Mouse (Mus musculus): ENCODE data around the gene Luc7l2. TPM values are rescaled to one million over a fixed set of nuclear protein-coding genes. Genes with fewer than 3 reads are reported as not detected.
"Not testable (repeated sequence)": the region's sequence is repeated elsewhere in the genome, so short reads cannot be mapped to it uniquely, and the experiment has no call there.

The Luc7l2 gene
- polyA plus RNA-seq, 1 experiment from 2014 or later = 43.1 TPM

- WGBS (ENCODE audit: insufficient replicate concordance) = 3% methylated on average over 41 of the region's 41 CpGs
- peak; percentile 84 for ATAC-seq (replicated peaks; ENCODE audit: insufficient number of reproducible peaks, low FRiP score, low TSS enrichment)
- peak within 1 kb of the TSS; percentile 82 for H3K4me3 ChIP-seq (ENCODE audit: low read depth, low read length)
- H3K27ac ChIP-seq (ENCODE audit: low read depth, low read length) = peak within 1 kb of the TSS; percentile 94
- no peaks in the 10 kb centered on the region for H3K9me3 ChIP-seq (replicated peaks; ENCODE audit: control insufficient read depth, low read length)
- peak within 1 kb of the TSS; percentile 98 for H3K9ac ChIP-seq (ENCODE audit: low read depth, low read length)
- no peaks in the 10 kb centered on the region for H3K36me3 ChIP-seq (ENCODE audit: control insufficient read depth, insufficient read depth, low read length)
- peak within 1 kb of the TSS; percentile 64 for H3K4me2 ChIP-seq
- H3K27me3 ChIP-seq (ENCODE audit: control insufficient read depth, insufficient read depth, low read length) = no peaks in the 10 kb centered on the region
- H3K4me1 ChIP-seq (ENCODE audit: control insufficient read depth, insufficient read depth, low read length) = no peaks in the 10 kb centered on the region
Measured at GRCm38 (mm10) chr6:38533428-38534405, 17.4 kb upstream of the Luc7l2 start, which contains the start of gene Fmc1. Gene Fmc1 (plus strand): TSS chr6:38533502.

DNA sequence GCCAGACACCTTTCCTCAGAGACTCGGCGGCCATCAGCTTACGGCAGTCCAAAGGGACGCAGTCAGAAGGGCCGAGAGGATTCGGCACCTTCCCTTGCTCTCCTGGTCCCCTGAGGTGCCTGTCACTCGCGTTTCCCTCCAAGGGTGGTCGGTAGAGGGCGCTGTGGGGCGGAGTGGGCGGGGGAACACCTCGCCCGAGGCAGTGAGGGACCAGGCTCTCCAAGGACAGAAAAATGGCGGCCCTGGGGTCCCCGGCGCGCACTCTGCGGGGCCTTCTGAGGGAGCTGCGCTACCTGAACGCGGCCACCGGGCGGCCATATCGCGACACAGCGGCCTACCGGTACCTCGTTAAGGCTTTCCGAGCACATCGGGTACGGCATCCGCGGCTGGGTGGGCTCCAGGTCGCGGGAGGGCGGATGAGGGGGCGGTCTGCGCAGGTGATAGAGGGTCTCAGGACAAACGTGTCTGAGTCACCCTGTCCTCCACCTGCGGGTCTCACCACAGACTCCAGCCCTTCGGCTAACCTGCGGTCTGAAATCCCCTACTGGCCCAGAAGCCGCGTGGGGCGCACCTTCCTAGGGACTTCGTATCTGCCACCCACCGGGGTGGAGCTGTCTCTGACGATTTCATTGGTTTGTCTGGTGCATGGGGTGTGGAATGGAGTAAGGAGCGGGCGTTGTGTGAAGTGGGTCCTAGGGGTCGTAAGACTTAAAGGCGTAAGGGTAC is 16.3 kb upstream of the Luc7l2 start:
- Histone ChIP-seq H3K4me1 (ENCODE audit: control insufficient read depth, insufficient read depth, low read length) (no peaks in the 10 kb centered on the region), H3K4me3 (ENCODE audit: low read depth, low read length) (peak overlapping the region; percentile 82), H3K27ac (ENCODE audit: low read depth, low read length) (peak overlapping the region; percentile 94), H3K36me3 (ENCODE audit: control insufficient read depth, insufficient read depth, low read length) (peaks cover 2% of the 10 kb centered on the region; the same call in 1 of the 2 replicates), H3K27me3 (ENCODE audit: control insufficient read depth, insufficient read depth, low read length) (no peaks in the 10 kb centered on the region), H3K4me2 (peak overlapping the region; percentile 62), H3K9me3 (replicated peaks; ENCODE audit: control insufficient read depth, low read length) (no peaks in the 10 kb centered on the region), H3K9ac (ENCODE audit: low read depth, low read length) (peak overlapping the region; percentile 98)
- WGBS (ENCODE audit: insufficient replicate concordance) = under 1% methylated on average over 53 of the region's 53 CpGs
- ATAC-seq (replicated peaks; ENCODE audit: insufficient number of reproducible peaks, low FRiP score, low TSS enrichment) = peak; percentile 79

DNA sequence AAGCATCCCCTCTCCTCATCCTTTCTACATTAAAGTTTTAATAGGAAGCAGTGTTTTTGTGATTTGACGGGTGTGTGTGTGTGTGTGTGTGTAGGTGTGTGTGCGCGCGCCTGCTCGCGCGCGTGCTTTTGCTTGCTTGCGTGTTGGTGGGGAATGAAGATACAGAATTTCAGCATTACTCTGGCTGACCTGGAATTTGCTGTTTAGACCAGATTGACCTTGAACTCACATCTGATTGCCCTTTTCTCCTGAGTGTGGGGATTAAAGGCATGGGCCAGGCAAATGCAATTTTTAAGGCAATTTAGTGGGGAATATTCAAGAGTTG is 15.8 kb upstream of the Luc7l2 start:
- peaks cover 7% of the 10 kb centered on the region for H3K36me3 ChIP-seq (ENCODE audit: control insufficient read depth, insufficient read depth, low read length)
- H3K27me3 ChIP-seq (ENCODE audit: control insufficient read depth, insufficient read depth, low read length) = no peaks in the 10 kb centered on the region
- peak overlapping the region; percentile 62 for H3K4me2 ChIP-seq
- H3K9me3 ChIP-seq (replicated peaks; ENCODE audit: control insufficient read depth, low read length) = no peaks in the 10 kb centered on the region
- 3% methylated on average over 9 of the region's 9 CpGs for WGBS (ENCODE audit: insufficient replicate concordance)
- H3K27ac ChIP-seq (ENCODE audit: low read depth, low read length) = peak overlapping the region; percentile 94
- H3K4me1 ChIP-seq (ENCODE audit: control insufficient read depth, insufficient read depth, low read length) = no peaks in the 10 kb centered on the region
- H3K9ac ChIP-seq (ENCODE audit: low read depth, low read length) = peak overlapping the region; percentile 98
- peak overlapping the region; percentile 82 for H3K4me3 ChIP-seq (ENCODE audit: low read depth, low read length)
- no peak for ATAC-seq (replicated peaks; ENCODE audit: insufficient number of reproducible peaks, low FRiP score, low TSS enrichment)

DNA sequence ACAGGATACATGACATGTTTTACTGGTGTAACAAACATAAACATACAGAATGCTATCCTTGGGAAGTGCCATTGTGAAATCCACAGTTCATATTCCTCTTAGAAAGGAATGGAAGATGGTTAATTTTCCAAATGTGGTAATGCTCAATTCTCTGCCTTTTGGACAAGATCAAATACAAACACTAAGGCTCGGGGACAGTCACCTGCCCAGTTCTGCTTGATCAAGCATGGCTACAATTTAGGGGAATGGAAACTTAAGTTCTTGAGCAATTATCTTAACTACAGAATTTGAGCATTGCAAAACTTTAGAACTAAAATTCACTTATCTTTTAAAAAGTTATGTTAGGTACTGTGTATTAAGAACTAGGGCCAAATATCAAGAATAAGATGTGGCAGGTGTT is 15.3 kb upstream of the Luc7l2 start:
- H3K4me3 ChIP-seq (ENCODE audit: low read depth, low read length) = peak overlapping the region; percentile 82
- H3K4me1 ChIP-seq (ENCODE audit: control insufficient read depth, insufficient read depth, low read length) = no peaks in the 10 kb centered on the region
- H3K4me2 ChIP-seq = peak overlapping the region; percentile 62
- no peak overlapping the region for H3K27ac ChIP-seq (ENCODE audit: low read depth, low read length)
- H3K9ac ChIP-seq (ENCODE audit: low read depth, low read length) = peak overlapping the region; percentile 98; the same call in 1 of the 2 replicates
- peaks cover 8% of the 10 kb centered on the region for H3K36me3 ChIP-seq (ENCODE audit: control insufficient read depth, insufficient read depth, low read length)
- H3K27me3 ChIP-seq (ENCODE audit: control insufficient read depth, insufficient read depth, low read length) = no peaks in the 10 kb centered on the region
- WGBS (ENCODE audit: insufficient replicate concordance) = 81% methylated on average over 1 of the region's 1 CpGs
- ATAC-seq (replicated peaks; ENCODE audit: insufficient number of reproducible peaks, low FRiP score, low TSS enrichment) = no peak
- no peaks in the 10 kb centered on the region for H3K9me3 ChIP-seq (replicated peaks; ENCODE audit: control insufficient read depth, low read length)

- H3K27me3 ChIP-seq (ENCODE audit: control insufficient read depth, insufficient read depth, low read length); H3K9me3 ChIP-seq (replicated peaks; ENCODE audit: control insufficient read depth, low read length); ATAC-seq (replicated peaks; ENCODE audit: insufficient number of reproducible peaks, low FRiP score, low TSS enrichment); H3K4me3 ChIP-seq (ENCODE audit: low read depth, low read length); H3K4me1 ChIP-seq (ENCODE audit: control insufficient read depth, insufficient read depth, low read length); H3K36me3 ChIP-seq (ENCODE audit: control insufficient read depth, insufficient read depth, low read length); H3K27ac ChIP-seq (ENCODE audit: low read depth, low read length); H3K4me2 ChIP-seq; H3K9ac ChIP-seq (ENCODE audit: low read depth, low read length): not testable (repeated sequence)
- WGBS (ENCODE audit: insufficient replicate concordance) = 96% methylated on average over 4 of the region's 5 CpGs
Measured at GRCm38 (mm10) chr6:38544141-38544540, 7.0 kb upstream of the Luc7l2 start.

DNA sequence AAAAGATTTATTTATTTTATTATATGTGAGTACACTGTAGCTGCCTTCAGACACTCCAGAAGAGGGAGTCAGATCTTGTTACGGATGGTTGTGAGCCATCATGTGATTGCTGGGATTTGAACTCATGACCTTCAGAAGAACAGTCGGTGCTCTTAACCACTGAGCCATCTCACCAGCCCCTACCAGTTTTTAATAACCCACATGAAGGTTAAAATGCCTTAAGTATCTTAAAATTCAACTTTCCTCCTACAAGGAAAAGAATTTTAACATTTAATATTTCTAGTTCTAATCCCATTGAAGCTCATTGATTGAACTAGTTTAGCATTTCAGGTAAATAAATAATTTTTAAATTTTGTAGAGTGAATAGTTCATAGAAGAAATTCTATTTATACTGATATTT is 4.1 kb upstream of the Luc7l2 start:
- not testable (repeated sequence) for H3K27ac ChIP-seq (ENCODE audit: low read depth, low read length); H3K36me3 ChIP-seq (ENCODE audit: control insufficient read depth, insufficient read depth, low read length); H3K4me3 ChIP-seq (ENCODE audit: low read depth, low read length); H3K27me3 ChIP-seq (ENCODE audit: control insufficient read depth, insufficient read depth, low read length); H3K9me3 ChIP-seq (replicated peaks; ENCODE audit: control insufficient read depth, low read length); H3K9ac ChIP-seq (ENCODE audit: low read depth, low read length); H3K4me1 ChIP-seq (ENCODE audit: control insufficient read depth, insufficient read depth, low read length); H3K4me2 ChIP-seq; ATAC-seq (replicated peaks; ENCODE audit: insufficient number of reproducible peaks, low FRiP score, low TSS enrichment)
- 87% methylated on average over 2 of the region's 2 CpGs for WGBS (ENCODE audit: insufficient replicate concordance)

DNA sequence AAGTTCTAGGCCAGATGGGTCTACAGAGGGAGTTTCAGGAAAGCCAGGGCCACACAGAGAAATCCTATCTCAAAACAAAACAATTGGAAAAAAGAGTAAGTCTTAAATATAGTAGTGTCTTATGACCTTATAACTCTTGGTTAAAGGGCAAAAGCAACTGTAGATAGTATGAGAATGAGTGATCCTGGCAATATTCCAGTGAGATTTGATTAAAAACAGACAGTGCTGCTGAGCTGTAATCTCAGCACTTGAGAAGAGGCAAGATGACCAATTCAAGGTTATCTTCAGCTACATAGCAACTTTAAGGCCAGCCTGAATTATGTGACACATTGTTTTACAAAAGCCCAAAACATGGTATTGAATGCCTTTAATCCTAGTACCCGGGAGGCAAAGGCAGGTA is 3.4 kb upstream of the Luc7l2 start:
- H3K9ac ChIP-seq (ENCODE audit: low read depth, low read length) = no peak overlapping the region
- no peaks in the 10 kb centered on the region for H3K36me3 ChIP-seq (ENCODE audit: control insufficient read depth, insufficient read depth, low read length)
- no peak for ATAC-seq (replicated peaks; ENCODE audit: insufficient number of reproducible peaks, low FRiP score, low TSS enrichment)
- no peak overlapping the region for H3K4me3 ChIP-seq (ENCODE audit: low read depth, low read length)
- no peak overlapping the region for H3K4me2 ChIP-seq
- H3K27ac ChIP-seq (ENCODE audit: low read depth, low read length) = peak overlapping the region; percentile 54
- WGBS (ENCODE audit: insufficient replicate concordance) = 65% methylated on average over 1 of the region's 1 CpGs
- no peaks in the 10 kb centered on the region for H3K27me3 ChIP-seq (ENCODE audit: control insufficient read depth, insufficient read depth, low read length)
- peaks cover 5% of the 10 kb centered on the region for H3K4me1 ChIP-seq (ENCODE audit: control insufficient read depth, insufficient read depth, low read length)
- no peaks in the 10 kb centered on the region for H3K9me3 ChIP-seq (replicated peaks; ENCODE audit: control insufficient read depth, low read length)

GRCm38 (mm10) chr6:38548595-38548994 is 2.5 kb upstream of the Luc7l2 start:
- WGBS (ENCODE audit: insufficient replicate concordance) = 91% methylated on average over 7 of the region's 7 CpGs
- not testable (repeated sequence) for H3K27me3 ChIP-seq (ENCODE audit: control insufficient read depth, insufficient read depth, low read length)

More at GRCm38 (mm10) chr6:38548595-38548994, 2.5 kb upstream of the Luc7l2 start:
- H3K4me1 ChIP-seq (ENCODE audit: control insufficient read depth, insufficient read depth, low read length); H3K36me3 ChIP-seq (ENCODE audit: control insufficient read depth, insufficient read depth, low read length); H3K27ac ChIP-seq (ENCODE audit: low read depth, low read length); ATAC-seq (replicated peaks; ENCODE audit: insufficient number of reproducible peaks, low FRiP score, low TSS enrichment); H3K9me3 ChIP-seq (replicated peaks; ENCODE audit: control insufficient read depth, low read length); H3K4me3 ChIP-seq (ENCODE audit: low read depth, low read length); H3K9ac ChIP-seq (ENCODE audit: low read depth, low read length); H3K4me2 ChIP-seq: not testable (repeated sequence)

All from heart, embryonic 11.5 days (tissue).